Mouse (Mus musculus): ENCODE measurements around the gene Gm49337. TPM values are rescaled to one million over a fixed set of nuclear protein-coding genes. Genes with fewer than 3 reads are reported as not detected.

The Gm49337 gene
- polyA plus RNA-seq, 1 experiment: not detected

DNA sequence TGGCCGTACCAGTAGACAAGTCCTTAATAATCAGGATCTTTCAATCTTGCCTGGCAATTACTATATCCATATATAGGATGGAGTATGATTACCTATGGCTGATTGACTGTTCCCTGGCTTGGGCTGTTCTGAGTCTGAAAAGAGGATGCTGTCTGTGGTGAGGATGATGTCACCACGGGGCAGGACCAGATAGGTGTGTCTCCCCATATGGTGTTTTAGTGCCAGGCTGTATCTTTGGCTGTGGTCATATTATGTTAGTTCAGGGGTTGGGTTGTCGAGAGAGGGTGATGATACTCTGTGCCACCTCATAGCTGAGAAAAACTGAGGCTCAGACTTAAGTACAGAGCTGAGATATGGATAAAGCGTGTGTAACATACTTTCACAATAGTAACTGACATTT, 11.9 kb downstream of the Gm49337 start:
- H3K27ac ChIP-seq (ENCODE audit: control insufficient read depth, insufficient read depth, low read depth, low read length): no peak overlapping the region
- H3K36me3 ChIP-seq (ENCODE audit: control insufficient read depth, insufficient read depth, low read length): no peaks in the 10 kb centered on the region
- TF ChIP-seq POLR2A (IDR thresholded peaks at IDR 0.05; ENCODE audit: control insufficient read depth, low read depth, low read length): no peak
- no peak for TF ChIP-seq CTCF (IDR thresholded peaks at IDR 0.05; ENCODE audit: control insufficient read depth, insufficient read depth, insufficient replicate concordance, low read depth, low read length)
- H3K4me3 ChIP-seq (ENCODE audit: control insufficient read depth, low read depth, low read length): no peak overlapping the region
- H3K27me3 ChIP-seq (ENCODE audit: control insufficient read depth, insufficient read depth, low read length): no peaks in the 10 kb centered on the region
- H3K4me1 ChIP-seq (ENCODE audit: control insufficient read depth, insufficient read depth, low read length): peaks cover 7% of the 10 kb centered on the region

DNA sequence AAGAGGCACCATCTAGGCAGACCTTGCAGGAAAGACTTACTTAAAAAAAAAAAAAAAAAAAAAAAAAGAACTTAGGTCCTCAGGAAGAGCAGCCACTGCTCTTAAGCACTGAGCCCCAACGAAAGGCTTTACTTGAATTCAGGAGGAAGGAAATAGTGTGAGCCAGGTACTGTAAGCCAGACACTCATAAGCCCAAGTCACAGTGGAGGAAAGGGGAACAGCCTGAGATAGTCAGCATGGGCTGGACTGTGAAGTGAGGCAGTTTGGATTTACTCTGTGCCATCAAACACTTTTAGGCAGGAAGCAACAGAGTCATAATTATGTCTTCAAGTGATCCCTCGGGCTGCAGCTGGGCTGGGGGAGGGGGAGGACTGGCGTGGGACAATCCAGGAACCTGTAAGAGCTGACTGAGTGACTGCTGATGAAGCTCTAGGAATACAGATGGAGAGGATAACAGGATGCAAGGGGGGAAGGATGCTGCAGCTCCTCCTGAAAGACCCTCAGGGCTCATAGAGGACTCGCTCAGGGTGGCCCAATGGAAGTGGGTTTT, 19.2 kb downstream of the Gm49337 start:
- H3K4me3 ChIP-seq (ENCODE audit: control insufficient read depth, low read depth, low read length): no peak overlapping the region
- H3K27me3 ChIP-seq (ENCODE audit: control insufficient read depth, insufficient read depth, low read length): no peaks in the 10 kb centered on the region
- H3K27ac ChIP-seq (ENCODE audit: control insufficient read depth, insufficient read depth, low read depth, low read length): no peak overlapping the region
- no peaks in the 10 kb centered on the region for H3K36me3 ChIP-seq (ENCODE audit: control insufficient read depth, insufficient read depth, low read length)
- no peaks in the 10 kb centered on the region for H3K4me1 ChIP-seq (ENCODE audit: control insufficient read depth, insufficient read depth, low read length)
- TF ChIP-seq POLR2A (IDR thresholded peaks at IDR 0.05; ENCODE audit: control insufficient read depth, low read depth, low read length) (no peak), CTCF (IDR thresholded peaks at IDR 0.05; ENCODE audit: control insufficient read depth, insufficient read depth, insufficient replicate concordance, low read depth, low read length) (no peak)

DNA sequence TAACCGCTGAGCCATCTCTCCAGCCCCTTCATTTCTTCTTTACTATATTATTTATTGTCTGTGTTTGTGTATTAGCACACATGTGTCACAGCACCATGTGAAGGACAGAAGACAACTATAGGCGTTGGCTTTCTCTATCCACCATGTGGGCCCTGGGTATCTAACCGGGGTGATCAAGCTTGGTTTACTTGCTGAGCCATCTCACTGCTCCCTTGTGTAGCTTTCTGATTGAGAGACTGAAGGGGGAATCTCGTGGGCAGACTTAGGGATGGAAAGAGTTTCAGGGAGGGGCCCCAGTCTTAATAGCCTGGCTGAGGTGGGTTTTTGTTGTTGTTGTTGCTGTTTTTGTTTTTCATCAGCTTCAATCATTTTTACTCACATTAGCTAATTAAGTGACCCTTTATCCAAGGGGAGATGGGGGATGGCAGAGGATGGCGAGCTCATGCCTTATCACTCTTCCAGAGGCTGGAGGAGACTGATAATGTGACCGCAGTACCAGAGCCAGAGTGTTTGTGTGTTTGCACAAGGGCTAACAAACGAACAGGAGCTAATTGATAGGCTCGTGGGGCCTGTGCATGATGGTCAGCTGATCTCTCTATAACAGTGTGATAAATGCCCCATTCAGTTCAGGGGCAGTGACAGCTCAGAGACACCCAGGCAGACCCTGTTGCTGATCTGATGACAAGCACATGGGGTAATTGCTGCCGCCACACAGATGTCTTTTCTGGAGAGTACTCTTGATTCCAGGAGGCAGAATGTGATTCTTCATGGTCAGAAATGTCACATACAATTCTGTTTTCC, 20.6 kb downstream of the Gm49337 start:
- no peak overlapping the region for H3K4me3 ChIP-seq (ENCODE audit: control insufficient read depth, low read depth, low read length)
- no peaks in the 10 kb centered on the region for H3K27me3 ChIP-seq (ENCODE audit: control insufficient read depth, insufficient read depth, low read length)
- H3K4me1 ChIP-seq (ENCODE audit: control insufficient read depth, insufficient read depth, low read length): no peaks in the 10 kb centered on the region
- H3K36me3 ChIP-seq (ENCODE audit: control insufficient read depth, insufficient read depth, low read length): no peaks in the 10 kb centered on the region
- H3K27ac ChIP-seq (ENCODE audit: control insufficient read depth, insufficient read depth, low read depth, low read length): no peak overlapping the region
- no peak for TF ChIP-seq POLR2A (IDR thresholded peaks at IDR 0.05; ENCODE audit: control insufficient read depth, low read depth, low read length)
- no peak for TF ChIP-seq CTCF (IDR thresholded peaks at IDR 0.05; ENCODE audit: control insufficient read depth, insufficient read depth, insufficient replicate concordance, low read depth, low read length)

DNA sequence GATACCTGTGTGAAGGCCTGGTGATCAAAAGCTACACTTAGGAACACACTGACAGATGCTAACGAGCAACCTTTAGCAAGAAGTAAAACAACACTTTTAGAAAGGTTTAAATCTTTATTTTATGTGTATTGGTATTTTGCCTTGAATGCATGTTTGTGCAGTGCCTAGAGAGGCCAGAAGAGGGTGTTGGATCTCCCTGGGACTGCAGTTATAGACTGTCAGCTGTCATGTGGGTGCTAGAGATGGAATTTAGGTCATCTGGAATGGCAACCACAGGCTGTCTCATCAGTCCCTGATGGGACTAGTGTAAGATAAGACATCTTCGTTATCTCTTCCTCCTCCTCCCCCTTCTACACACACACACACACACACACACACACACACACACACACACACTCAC, 25.2 kb downstream of the Gm49337 start:
- TF ChIP-seq POLR2A (IDR thresholded peaks at IDR 0.05; ENCODE audit: control insufficient read depth, low read depth, low read length) (no peak), CTCF (IDR thresholded peaks at IDR 0.05; ENCODE audit: control insufficient read depth, insufficient read depth, insufficient replicate concordance, low read depth, low read length) (no peak)
- H3K36me3 ChIP-seq (ENCODE audit: control insufficient read depth, insufficient read depth, low read length): no peaks in the 10 kb centered on the region
- no peak overlapping the region for H3K27ac ChIP-seq (ENCODE audit: control insufficient read depth, insufficient read depth, low read depth, low read length)
- H3K4me3 ChIP-seq (ENCODE audit: control insufficient read depth, low read depth, low read length): no peak overlapping the region
- H3K4me1 ChIP-seq (ENCODE audit: control insufficient read depth, insufficient read depth, low read length): no peaks in the 10 kb centered on the region
- no peaks in the 10 kb centered on the region for H3K27me3 ChIP-seq (ENCODE audit: control insufficient read depth, insufficient read depth, low read length)

DNA sequence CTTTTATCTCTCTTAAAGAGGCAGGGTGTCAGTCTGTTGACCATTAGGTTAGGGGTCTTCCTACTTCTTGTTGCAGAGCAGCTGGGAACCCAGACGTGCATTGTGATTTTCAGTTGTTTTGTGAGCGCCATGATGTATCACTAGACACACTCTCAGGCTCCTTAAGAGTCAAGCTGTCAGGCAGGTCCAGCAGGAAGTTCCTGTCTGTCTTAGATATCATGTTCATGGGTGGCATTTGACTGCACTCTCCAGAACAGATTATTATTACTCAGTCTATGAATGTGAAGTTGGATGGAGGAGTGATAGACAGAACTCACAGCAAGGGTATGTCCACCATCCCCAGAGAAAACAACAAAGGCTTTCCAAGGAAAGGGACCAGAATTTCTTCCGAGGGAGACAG, 31.2 kb downstream of the Gm49337 start:
- no peak overlapping the region for H3K27ac ChIP-seq (ENCODE audit: control insufficient read depth, insufficient read depth, low read depth, low read length)
- H3K36me3 ChIP-seq (ENCODE audit: control insufficient read depth, insufficient read depth, low read length): no peaks in the 10 kb centered on the region
- TF ChIP-seq POLR2A (IDR thresholded peaks at IDR 0.05; ENCODE audit: control insufficient read depth, low read depth, low read length) (no peak), CTCF (IDR thresholded peaks at IDR 0.05; ENCODE audit: control insufficient read depth, insufficient read depth, insufficient replicate concordance, low read depth, low read length) (no peak)
- no peak overlapping the region for H3K4me3 ChIP-seq (ENCODE audit: control insufficient read depth, low read depth, low read length)
- no peaks in the 10 kb centered on the region for H3K27me3 ChIP-seq (ENCODE audit: control insufficient read depth, insufficient read depth, low read length)
- H3K4me1 ChIP-seq (ENCODE audit: control insufficient read depth, insufficient read depth, low read length): no peaks in the 10 kb centered on the region

DNA sequence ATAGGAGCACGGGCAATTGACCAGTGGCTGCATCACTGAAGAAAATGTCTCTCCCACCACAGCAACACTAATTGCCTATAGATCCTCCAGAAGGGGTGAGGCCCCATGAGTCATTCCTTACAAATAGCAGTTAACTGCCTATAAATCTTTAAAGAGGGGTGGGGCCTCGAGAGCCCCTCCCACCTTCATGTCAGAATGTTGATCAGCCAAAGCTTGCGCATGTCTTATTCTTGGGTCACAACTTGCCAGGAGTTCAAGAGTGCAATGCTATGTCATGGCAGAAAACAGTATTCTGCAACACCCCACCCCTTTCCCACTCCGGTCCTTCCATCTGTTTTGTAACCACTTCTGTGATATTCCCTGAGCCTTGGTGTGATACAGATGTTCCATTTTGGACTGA, 33.3 kb downstream of the Gm49337 start:
- H3K4me3 ChIP-seq (ENCODE audit: control insufficient read depth, low read depth, low read length): no peak overlapping the region
- H3K27me3 ChIP-seq (ENCODE audit: control insufficient read depth, insufficient read depth, low read length): no peaks in the 10 kb centered on the region
- TF ChIP-seq POLR2A (IDR thresholded peaks at IDR 0.05; ENCODE audit: control insufficient read depth, low read depth, low read length) (no peak), CTCF (IDR thresholded peaks at IDR 0.05; ENCODE audit: control insufficient read depth, insufficient read depth, insufficient replicate concordance, low read depth, low read length) (no peak)
- H3K4me1 ChIP-seq (ENCODE audit: control insufficient read depth, insufficient read depth, low read length): no peaks in the 10 kb centered on the region
- H3K36me3 ChIP-seq (ENCODE audit: control insufficient read depth, insufficient read depth, low read length): no peaks in the 10 kb centered on the region
- no peak overlapping the region for H3K27ac ChIP-seq (ENCODE audit: control insufficient read depth, insufficient read depth, low read depth, low read length)

DNA sequence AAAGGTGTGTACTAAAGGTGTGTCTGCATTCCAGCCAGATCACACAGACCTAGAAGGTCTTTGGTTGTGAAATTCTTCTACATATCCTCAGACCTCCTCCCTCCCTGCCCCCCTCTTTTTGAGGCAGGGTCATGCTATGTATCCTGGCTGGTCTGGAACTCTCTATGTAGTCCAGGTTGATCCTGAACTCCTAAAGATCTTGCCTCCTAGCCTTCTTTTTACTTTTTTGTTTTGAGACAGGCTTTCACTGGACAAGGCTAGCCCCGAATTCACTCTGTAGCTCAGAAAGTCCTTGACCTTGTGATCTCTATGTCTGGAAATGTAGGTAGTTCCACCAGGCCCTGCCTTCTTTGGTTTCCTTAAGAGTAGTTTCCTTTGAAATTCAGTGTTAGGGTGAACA, 35.7 kb downstream of the Gm49337 start:
- no peak overlapping the region for H3K27ac ChIP-seq (ENCODE audit: control insufficient read depth, insufficient read depth, low read depth, low read length)
- TF ChIP-seq CTCF (IDR thresholded peaks at IDR 0.05; ENCODE audit: control insufficient read depth, insufficient read depth, insufficient replicate concordance, low read depth, low read length) (no peak), POLR2A (IDR thresholded peaks at IDR 0.05; ENCODE audit: control insufficient read depth, low read depth, low read length) (no peak)

More for the DNA sequence above, 35.7 kb downstream of the Gm49337 start:
- Histone ChIP-seq H3K36me3 (ENCODE audit: control insufficient read depth, insufficient read depth, low read length) (no peaks in the 10 kb centered on the region), H3K4me1 (ENCODE audit: control insufficient read depth, insufficient read depth, low read length) (no peaks in the 10 kb centered on the region), H3K27me3 (ENCODE audit: control insufficient read depth, insufficient read depth, low read length) (no peaks in the 10 kb centered on the region), H3K4me3 (ENCODE audit: control insufficient read depth, low read depth, low read length) (no peak overlapping the region)
